Mouse (Mus musculus): ENCODE data around the gene Tmem63b. TPM values are rescaled to one million over a fixed set of nuclear protein-coding genes. Genes with fewer than 3 reads are reported as not detected.
A peak's percentile ranks its signal among the peaks of the same experiment; 100 is the strongest.

Tmem63b gene
- total and polyA plus RNA-seq, 3 experiments: 12.3 to 37.9 TPM; not detected in 1

- Histone ChIP-seq H3K4me1 (ENCODE audit: control insufficient read depth in 1 of 2, insufficient read depth in 2 of 2, low read length in 2 of 2) (no peaks in the 10 kb centered on the region), H3K9ac (ENCODE audit: control insufficient read depth, low read depth, low read length, poor library complexity, severe bottlenecking) (no peak overlapping the region), H3K4me3 (ENCODE audit: control insufficient read depth in 1 of 2, insufficient read depth in 1 of 2, low read depth in 2 of 2, low read length in 2 of 2) (no peak overlapping the region), H3K36me3 (ENCODE audit: control insufficient read depth in 1 of 2, insufficient read depth in 2 of 2, low read length in 2 of 2) (no peaks in the 10 kb centered on the region), H3K79me2 (ENCODE audit: control insufficient read depth, insufficient read depth, low read length, poor library complexity) (no peaks in the 10 kb centered on the region), H3K27ac (ENCODE audit: control insufficient read depth, low read depth, low read length) (no peak overlapping the region), H3K9me3 (replicated peaks; ENCODE audit: insufficient read depth, low read length) (no peaks in the 10 kb centered on the region), H3K27me3 (ENCODE audit: control insufficient read depth in 1 of 2, insufficient read depth in 2 of 2, low read length in 2 of 2) (no peaks in the 10 kb centered on the region)
- DNase-seq (ENCODE audit: low read depth, low spot score): peak; percentile 69
- TF ChIP-seq TAL1 (IDR thresholded peaks at IDR 0.05; ENCODE audit: low read length): no peak
- TF ChIP-seq RAD21 (IDR thresholded peaks at IDR 0.05; ENCODE audit: low read depth, low read length): peak; percentile 59
- TF ChIP-seq SMC3 (IDR thresholded peaks at IDR 0.05; ENCODE audit: low read depth, low read length): peak; percentile 76
- TF ChIP-seq MYB (IDR thresholded peaks at IDR 0.05; ENCODE audit: low read depth, low read length): no peak
- no peak for TF ChIP-seq ETS1 (IDR thresholded peaks at IDR 0.05; ENCODE audit: low read depth, low read length)
- TF ChIP-seq POLR2A (IDR thresholded peaks at IDR 0.05; ENCODE audit: control insufficient read depth in 1 of 2, insufficient read depth in 1 of 2, low read depth in 1 of 2, low read length in 2 of 2, poor library complexity in 1 of 2): no peak
- TF ChIP-seq MYC (IDR thresholded peaks at IDR 0.05; ENCODE audit: low read depth, low read length): no peak
- peak; percentile 56 for TF ChIP-seq ZC3H11A (IDR thresholded peaks at IDR 0.05; ENCODE audit: low read depth, low read length)
- TF ChIP-seq UBTF (IDR thresholded peaks at IDR 0.05; ENCODE audit: borderline replicate concordance, insufficient read depth, low read depth, low read length): no peak
- TF ChIP-seq MEF2A (IDR thresholded peaks at IDR 0.05; ENCODE audit: extremely low read depth, insufficient replicate concordance, low read depth, low read length, poor library complexity, severe bottlenecking): no peak
- no peak for TF ChIP-seq CHD2 (IDR thresholded peaks at IDR 0.05; ENCODE audit: low read length)
- peak; percentile 55 to 90 (median 72) for TF ChIP-seq CTCF (IDR thresholded peaks at IDR 0.05 in 2 of 3, conservative IDR thresholded peaks at IDR 0.05 in 1 of 3; ENCODE audit: control insufficient read depth in 1 of 3, insufficient read depth in 1 of 3, low read depth in 2 of 3, low read length in 3 of 3, poor library complexity in 1 of 3, severe bottlenecking in 1 of 3)
- TF ChIP-seq MXI1 (IDR thresholded peaks at IDR 0.05; ENCODE audit: low read depth, low read length): no peak
- no peak for TF ChIP-seq ZMIZ1 (IDR thresholded peaks at IDR 0.05; ENCODE audit: low read depth, low read length)
- no peak for TF ChIP-seq GATA1 (IDR thresholded peaks at IDR 0.05; ENCODE audit: low read depth, low read length)
- TF ChIP-seq KAT2A (conservative IDR thresholded peaks at IDR 0.05; ENCODE audit: low read depth, low read length): no peak
- no peak for TF ChIP-seq MAX (IDR thresholded peaks at IDR 0.05; ENCODE audit: low read length)
- no peak for TF ChIP-seq ELF1 (IDR thresholded peaks at IDR 0.05; ENCODE audit: low read depth, low read length)
- TF ChIP-seq RCOR1 (IDR thresholded peaks at IDR 0.05; ENCODE audit: low read depth, low read length): no peak
- no peak for TF ChIP-seq MAFK (IDR thresholded peaks at IDR 0.05; ENCODE audit: borderline replicate concordance, low read depth, low read length)
- TF ChIP-seq GABPA (IDR thresholded peaks at IDR 0.05; ENCODE audit: low read depth, low read length): no peak
- TF ChIP-seq EP300 (IDR thresholded peaks at IDR 0.05; ENCODE audit: low read depth in 1 of 2, low read length in 2 of 2): no peak
- TF ChIP-seq TBP (IDR thresholded peaks at IDR 0.05; ENCODE audit: low read depth, low read length): peak; percentile 94
Measured at GRCm38 (mm10) chr17:45655820-45656219, 30.9 kb downstream of the Tmem63b start.
